Mouse (Mus musculus) heart, postnatal 25 days (tissue): ENCODE data around the gene Btbd6. TPM values are rescaled to one million over a fixed set of nuclear protein-coding genes. Genes with fewer than 3 reads are reported as not detected.

Source experiments
- total RNA-seq, 2 experiments: library from RNA; stranded (reverse); gene quantifications; 2 replicates each; pipeline ENCODE4 v1.2.3; 2021

The Btbd6 gene
- total RNA-seq, 2 experiments from 2014 or later: 21.0 to 21.9 TPM

Other genes starting within 250 kb of the Btbd6 start
- gene Pld4, start 215.8 kb upstream of the Btbd6 start, total RNA-seq: 1 to 10 TPM; 5.6 to 6.9 TPM
- gene Ahnak2, start 173.8 kb upstream of the Btbd6 start, total RNA-seq: 10 to 100 TPM; 15.3 to 16.5 TPM
- 1 to 10 TPM; 1.5 to 1.9 TPM for gene Clba1, start 167.5 kb upstream of the Btbd6 start, total RNA-seq
- 1 to 10 TPM; 6.4 to 7.6 TPM for gene Cdca4, start 147.1 kb upstream of the Btbd6 start, total RNA-seq
- under 1 TPM in 1 of 2 experiments, not detected in 1; 0.23 TPM for gene Gpr132, start 108.3 kb upstream of the Btbd6 start, total RNA-seq
- 10 to 100 TPM; 22.4 to 34.7 TPM for gene Jag2, start 46.7 kb upstream of the Btbd6 start, total RNA-seq
- 1 to 10 TPM; 4.4 to 5.7 TPM for gene Nudt14, start 34.4 kb upstream of the Btbd6 start, total RNA-seq
- gene Brf1, start 24.2 kb downstream of the Btbd6 start, total RNA-seq: 10 to 100 TPM; 23.5 to 25.1 TPM
- gene Pacs2, start 38.0 kb downstream of the Btbd6 start, total RNA-seq: 10 to 100 TPM; 35.5 to 35.9 TPM
- gene Tex22, start 98.0 kb downstream of the Btbd6 start, total RNA-seq: not detected
- gene Mta1, start 121.8 kb downstream of the Btbd6 start, total RNA-seq: 10 to 100 TPM; 48.4 to 49.3 TPM
- 1,000 to 10,000 TPM; 1,410 to 1,505 TPM for gene Crip2, start 163.8 kb downstream of the Btbd6 start, total RNA-seq
- gene Crip1, start 169.8 kb downstream of the Btbd6 start, total RNA-seq: 100 to 1,000 TPM; 178 to 211 TPM
- gene Tedc1, start 179.9 kb downstream of the Btbd6 start, total RNA-seq: under 1 TPM; 0.61 to 0.83 TPM
- gene Tmem121, start 209.4 kb downstream of the Btbd6 start, total RNA-seq: under 1 TPM in 1 of 2 experiments, not detected in 1; 0.17 TPM